Mouse (Mus musculus) brain, embryonic 14.5 days (tissue): Measurements from ENCODE around the gene Banf2.

ENCODE experiments used
- CTCF ChIP-seq: fragments of 200-500 bp; IDR thresholded peaks from 2 replicates; pipeline ENCODE4 v1.5.1; 2012; ENCODE audit warnings: inconsistent platforms, mild to moderate bottlenecking, moderate library complexity, borderline replicate concordance; ENCODE audit not compliant: insufficient read depth, insufficient read length; ENCODE audit errors: extremely low read depth
- POLR2A ChIP-seq: fragments of 200-500 bp; IDR thresholded peaks from 2 replicates; pipeline ENCODE4 v1.6.1; 2012; ENCODE audit warnings: mild to moderate bottlenecking, inconsistent platforms, borderline replicate concordance; ENCODE audit not compliant: poor library complexity, insufficient read depth, insufficient read length, severe bottlenecking; ENCODE audit errors: extremely low read depth

DNA sequence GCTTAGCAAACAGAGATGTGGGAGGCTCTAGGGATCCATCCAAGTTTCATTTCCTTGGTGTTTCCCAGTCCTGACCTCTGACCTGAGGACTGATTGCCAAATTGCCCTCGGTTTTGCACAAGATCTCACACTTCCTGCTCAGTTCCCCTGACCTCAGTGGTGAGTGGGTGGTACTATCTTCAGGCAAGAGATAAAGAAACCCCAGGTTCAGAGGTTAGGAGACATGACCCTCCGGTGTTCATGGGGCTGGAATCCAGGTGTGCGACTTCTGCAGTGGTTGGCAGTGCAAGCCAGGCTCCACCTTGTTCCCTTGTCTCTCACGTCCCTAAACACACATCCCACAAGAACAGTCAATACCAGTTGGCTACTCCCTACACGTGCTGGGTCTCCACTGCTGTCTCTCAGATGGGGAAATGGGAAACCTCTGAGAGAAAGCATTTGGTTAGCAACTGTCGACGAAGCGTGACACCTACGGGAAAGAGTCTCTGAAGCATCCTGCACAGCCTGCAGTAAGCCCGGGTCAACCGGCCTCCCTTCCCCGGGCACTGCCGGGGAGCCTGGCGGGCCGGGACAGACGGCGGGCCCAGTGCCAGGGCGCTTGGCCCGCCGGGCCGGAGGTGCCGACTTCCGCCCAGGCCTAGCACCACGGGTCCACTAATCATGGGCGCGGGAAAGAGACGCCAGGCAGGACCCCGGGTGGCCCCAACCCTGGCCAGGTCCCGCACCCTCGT is 23.1 kb upstream of the Banf2 start:
- TF ChIP-seq CTCF (no peak), POLR2A (no peak)
